Mouse (Mus musculus) cerebellum, adult 2 months (tissue): ENCODE data around the gene Cfap74. TPM values are rescaled to one million over a fixed set of nuclear protein-coding genes. Genes with fewer than 3 reads are reported as not detected.

ENCODE experiments used
- DNase-seq, 2 experiments: peaks; one replicate each; pipeline ENCODE4 v3.0.0; 2021
- H3K27ac ChIP-seq: fragments of 200-500 bp; 2 replicates; pipeline ENCODE4 v1.5.1; 2012; ENCODE audit warnings: low read length, control low read depth, inconsistent platforms; ENCODE audit not compliant: insufficient read depth
- H3K27me3 ChIP-seq: fragments of 200-500 bp; 2 replicates; pipeline ENCODE4 v1.6.1; 2012; ENCODE audit warnings: inconsistent platforms, mild to moderate bottlenecking, low read length, moderate library complexity; ENCODE audit not compliant: control insufficient read depth, insufficient read depth
- H3K4me1 ChIP-seq: fragments of 200-500 bp; 2 replicates; pipeline ENCODE4 v1.6.1; 2011; ENCODE audit warnings: low read length; ENCODE audit not compliant: control insufficient read depth, insufficient read depth
- H3K4me3 ChIP-seq: fragments of 200-500 bp; replicated peaks from 2 replicates; pipeline ENCODE3; 2011; ENCODE audit warnings: mild to moderate bottlenecking, low read depth, low read length, control low read depth; ENCODE audit not compliant: insufficient read depth
- CTCF ChIP-seq: fragments of 200-500 bp; IDR thresholded peaks from 2 replicates; pipeline ENCODE4 v1.5.1; 2011; ENCODE audit warnings: low read depth, mild to moderate bottlenecking, control low read depth, low read length, moderate library complexity, borderline replicate concordance; ENCODE audit not compliant: insufficient read depth
- POLR2A ChIP-seq: fragments of 200-500 bp; IDR thresholded peaks from 2 replicates; pipeline ENCODE4 v1.6.1; 2011; ENCODE audit warnings: low read length, control low read depth, borderline replicate concordance; ENCODE audit not compliant: insufficient read depth
- WGBS: fragments of 180-500 bp; shearing (Covaris S2); methylation state at CpG from one replicate; pipeline ENCODE4 v1.1.7; 2018; 5-methylcytosine and 5-hydroxymethylcytosine counted together
- polyA plus RNA-seq: library from polyadenylated mRNA; depleted of rRNA; stranded (reverse); fragments of >200 nt; gene quantifications from 2 replicates; pipeline ENCODE4 v1.2.3, GENCODE M21; 2012

The Cfap74 gene
- polyA plus RNA-seq, 1 experiment: 18.7 TPM

DNA sequence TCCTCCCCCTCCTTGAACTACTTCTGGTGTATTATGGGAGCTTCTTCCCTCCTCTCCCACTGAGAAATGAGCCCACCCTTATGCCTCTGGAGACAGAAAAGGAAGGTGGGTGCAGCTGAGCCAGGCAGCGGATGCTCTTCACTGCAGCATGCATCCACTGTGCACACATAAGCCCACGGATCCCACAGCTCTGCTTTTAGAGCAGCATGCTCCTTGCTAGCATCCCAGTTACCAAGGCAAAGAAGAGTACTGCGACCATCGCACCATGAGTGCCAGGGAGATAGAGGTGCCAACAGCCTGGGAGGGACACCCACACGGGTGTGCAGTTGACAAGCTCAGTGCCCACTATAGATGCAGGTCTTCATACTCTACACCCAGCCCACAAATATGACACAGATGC is 13.5 kb upstream of the Cfap74 start:
- no peak for DNase-seq
- peak overlapping the region; percentile 47 for H3K27ac ChIP-seq
- H3K4me3 ChIP-seq: peak overlapping the region; percentile 71
- 13% methylated on average over 5 of the region's 5 CpGs for WGBS
- H3K4me1 ChIP-seq: peaks cover 24% of the 10 kb centered on the region
- no peaks in the 10 kb centered on the region for H3K27me3 ChIP-seq
- TF ChIP-seq CTCF: no peak
- no peak for TF ChIP-seq POLR2A

DNA sequence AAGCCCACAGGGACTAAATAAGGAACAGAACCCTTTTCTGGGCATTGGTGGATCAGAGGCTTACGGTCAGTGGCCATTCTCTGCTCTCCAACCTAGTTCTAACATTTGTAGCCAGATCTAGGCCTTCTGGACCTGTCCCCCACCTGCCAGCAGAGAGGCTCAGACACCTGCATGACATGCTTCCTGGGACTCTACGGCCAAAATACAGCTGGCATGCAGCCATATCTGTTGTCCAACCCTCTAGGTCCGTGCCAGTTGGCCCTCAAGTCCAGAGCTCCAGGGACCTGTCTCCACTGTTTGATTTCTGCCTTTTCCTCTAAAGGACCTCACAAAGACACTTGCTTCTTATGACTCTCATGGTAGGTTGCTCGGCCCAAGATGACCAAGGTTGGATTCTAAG is 12.2 kb upstream of the Cfap74 start:
- WGBS: 6% methylated on average over 4 of the region's 4 CpGs
- peak; percentile 94 to 98 for DNase-seq
- Histone ChIP-seq H3K27ac (peak overlapping the region; percentile 85), H3K27me3 (no peaks in the 10 kb centered on the region), H3K4me3 (peak overlapping the region; percentile 79), H3K4me1 (peaks cover 22% of the 10 kb centered on the region)
- no peak for TF ChIP-seq CTCF
- peak; percentile 67; the same call in 1 of the 2 replicates for TF ChIP-seq POLR2A

DNA sequence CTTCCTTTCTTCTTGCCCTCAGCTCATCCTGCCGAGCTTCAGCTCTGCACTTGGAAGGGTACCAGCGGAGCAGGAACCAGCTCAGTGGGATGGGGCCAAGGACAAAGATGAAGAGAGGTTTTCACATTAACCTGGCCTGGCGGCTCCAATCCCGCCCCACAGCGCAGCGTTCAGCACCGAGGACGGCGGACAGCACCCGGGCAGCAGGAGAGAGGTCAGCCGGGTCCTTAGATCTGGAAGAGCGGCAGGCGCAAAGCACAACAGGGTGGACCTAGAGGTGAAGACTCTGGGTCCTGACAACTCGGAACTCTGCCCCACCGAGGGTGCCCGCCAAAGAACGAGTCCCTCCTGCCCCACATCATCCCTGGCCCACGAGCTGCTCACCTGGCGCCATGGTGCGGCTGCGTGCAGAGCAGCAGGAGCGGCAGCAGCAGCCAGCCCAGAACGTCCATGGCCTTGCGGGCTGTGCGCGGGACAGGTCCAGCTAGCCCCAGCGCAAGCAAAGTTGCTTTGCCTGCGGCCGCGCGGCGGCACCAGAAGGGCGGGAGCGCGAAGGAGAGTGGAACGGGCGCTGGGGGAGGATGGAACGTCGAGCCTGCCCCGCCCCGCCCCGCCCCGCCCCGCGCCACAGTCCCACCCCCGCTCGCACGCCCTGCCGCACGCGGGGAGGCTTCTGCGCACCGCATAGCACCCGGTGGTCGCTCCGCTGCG is 11.3 kb upstream of the Cfap74 start, which contains the start of gene Gabrd:
Gene Gabrd, minus strand, starts transcription at position 602 of the 711 bp plus-strand sequence.
- TF ChIP-seq CTCF (no peak), POLR2A (peak; percentile 88)
- 1% methylated on average over 50 of the region's 57 CpGs for WGBS
- peaks cover 25% of the 10 kb centered on the region; the same call in 1 of the 2 replicates for H3K4me1 ChIP-seq
- H3K4me3 ChIP-seq: peak within 1 kb of the TSS; percentile 79
- no peaks in the 10 kb centered on the region for H3K27me3 ChIP-seq
- H3K27ac ChIP-seq: peak within 1 kb of the TSS; percentile 85
- DNase-seq: peak; percentile 88 to 89

DNA sequence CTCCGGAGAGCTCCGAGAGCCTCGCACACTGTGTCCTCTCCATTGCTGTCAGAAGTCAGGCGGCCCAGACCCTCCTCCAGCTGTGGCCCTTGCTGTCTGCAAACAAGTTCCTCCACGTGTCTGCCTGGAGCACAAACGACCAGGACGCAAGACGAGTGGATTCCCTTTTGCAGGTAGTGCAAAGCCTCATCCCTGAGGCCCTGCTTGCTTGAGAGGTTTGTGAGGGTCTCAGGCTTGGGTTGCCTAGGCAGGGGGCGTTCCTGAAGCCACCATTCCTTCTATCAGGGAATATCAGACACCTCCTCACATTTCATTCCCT is 10.8 kb upstream of the Cfap74 start:
- TF ChIP-seq POLR2A: no peak
- TF ChIP-seq CTCF: no peak
- H3K4me3 ChIP-seq: peak overlapping the region; percentile 79
- no peaks in the 10 kb centered on the region for H3K27me3 ChIP-seq
- WGBS: 5% methylated on average over 9 of the region's 9 CpGs
- peaks cover 21% of the 10 kb centered on the region; the same call in 1 of the 2 replicates for H3K4me1 ChIP-seq
- no peak for DNase-seq
- H3K27ac ChIP-seq: peak overlapping the region; percentile 8; the same call in 1 of the 2 replicates

DNA sequence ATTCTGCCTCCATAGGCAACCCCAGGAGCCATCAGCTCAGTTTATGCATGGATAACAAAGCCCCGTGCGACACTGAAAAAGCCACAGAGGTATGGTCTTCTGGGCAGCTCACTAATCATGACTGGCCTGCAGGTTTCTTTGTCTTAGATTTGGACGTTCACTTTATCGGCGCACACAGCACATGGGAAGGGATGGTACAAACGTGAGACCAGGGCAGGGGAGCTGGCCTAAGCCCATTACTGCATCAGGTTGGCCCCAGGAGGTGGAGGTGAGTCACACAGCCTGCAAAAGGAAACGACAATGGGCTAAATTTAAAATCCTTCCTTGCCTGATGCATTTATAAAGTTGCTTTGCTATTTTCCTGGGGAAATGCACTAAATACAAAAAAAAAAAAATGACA is 7.9 kb upstream of the Cfap74 start:
- DNase-seq: peak; percentile 82 to 92
- Histone ChIP-seq H3K27ac (peak overlapping the region; percentile 77), H3K4me3 (peak overlapping the region; percentile 7), H3K4me1 (peaks cover 13% of the 10 kb centered on the region; the same call in 1 of the 2 replicates), H3K27me3 (no peaks in the 10 kb centered on the region)
- WGBS: 11% methylated on average over 7 of the region's 7 CpGs
- TF ChIP-seq POLR2A: no peak
- TF ChIP-seq CTCF: no peak

DNA sequence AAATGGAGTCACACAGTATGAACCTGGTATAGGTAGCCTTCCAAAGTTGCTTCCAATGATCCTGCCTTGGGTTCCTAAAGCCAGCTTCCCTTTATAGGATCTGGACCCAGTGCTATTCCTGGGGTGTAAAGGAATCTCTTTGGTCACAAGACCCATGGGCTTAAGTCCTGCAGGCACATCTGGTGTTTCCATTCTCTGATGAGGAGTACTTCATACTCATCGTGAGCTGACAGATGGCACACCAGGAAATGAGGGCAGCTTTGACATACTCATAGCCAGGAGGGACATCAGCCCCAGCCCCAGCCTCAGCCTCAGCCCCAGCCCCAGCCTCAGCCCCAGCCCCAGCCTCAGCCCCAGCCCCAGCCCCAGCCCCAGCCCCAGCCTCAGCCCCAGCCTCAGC is 6.5 kb upstream of the Cfap74 start:
- TF ChIP-seq POLR2A (no peak), CTCF (no peak)
- peak overlapping the region; percentile 61; the same call in 1 of the 2 replicates for H3K27ac ChIP-seq
- no peak for DNase-seq
- H3K4me3 ChIP-seq: no peak overlapping the region
- no peaks in the 10 kb centered on the region for H3K27me3 ChIP-seq
- 10% methylated on average over 1 of the region's 1 CpGs for WGBS
- H3K4me1 ChIP-seq: peaks cover 13% of the 10 kb centered on the region; the same call in 1 of the 2 replicates

DNA sequence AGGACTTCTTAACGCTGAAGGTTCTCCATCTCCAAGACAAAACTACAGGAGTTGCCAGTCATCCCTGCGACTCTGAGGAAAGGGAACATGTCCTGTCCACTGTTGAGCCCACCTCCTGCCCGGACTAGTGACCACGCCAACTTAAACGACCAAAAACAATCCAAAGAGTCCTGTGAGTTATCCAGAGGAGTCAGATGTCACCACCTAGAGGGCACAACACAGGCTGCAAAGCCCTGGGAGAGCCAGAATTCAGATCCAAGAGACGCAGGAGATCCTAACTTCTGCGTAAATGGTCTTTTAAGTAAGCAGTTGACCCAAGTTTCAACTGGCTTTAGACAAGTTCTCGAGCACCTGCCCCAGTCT is 314 bp upstream of the Cfap74 start:
- H3K4me3 ChIP-seq: peak overlapping the region; percentile 64
- H3K27ac ChIP-seq: 0 out of 2 replicates have a peak overlapping the region, but pooled peaks have one; percentile 17
- TF ChIP-seq CTCF: peak; percentile 44; the same call in 1 of the 2 replicates
- no peak for TF ChIP-seq POLR2A
- no peaks in the 10 kb centered on the region for H3K27me3 ChIP-seq
- 2% methylated on average over 8 of the region's 8 CpGs for WGBS
- DNase-seq: no peak
- H3K4me1 ChIP-seq: peaks cover 6% of the 10 kb centered on the region; the same call in 1 of the 2 replicates

DNA sequence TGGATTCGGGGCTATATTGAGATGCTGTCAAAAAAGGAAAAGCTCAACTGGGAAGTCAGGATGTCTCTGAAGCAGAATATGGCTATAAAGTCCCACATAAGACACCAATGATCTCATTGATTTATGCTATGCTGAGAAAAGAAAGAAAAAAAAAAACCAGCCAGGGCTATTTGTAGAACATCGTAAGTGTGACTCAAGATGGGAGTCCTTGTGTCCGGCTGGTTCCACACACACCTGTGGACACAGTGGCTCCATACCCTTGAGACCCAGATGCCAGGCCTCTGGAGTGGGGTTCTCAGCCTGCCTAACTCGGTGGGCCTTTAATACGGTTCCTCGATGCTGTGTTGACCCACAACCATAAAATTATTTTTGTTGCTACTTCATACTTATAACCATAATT is 3.1 kb downstream of the Cfap74 start:
- whole genome bisulfite sequencing: 95% methylated on average over 6 of the region's 6 CpGs
- no peak overlapping the region for H3K4me3 ChIP-seq
- no peak overlapping the region for H3K27ac ChIP-seq
- DNase-seq: no peak
- no peaks in the 10 kb centered on the region for H3K27me3 ChIP-seq
- TF ChIP-seq CTCF: no peak
- peaks cover 6% of the 10 kb centered on the region; the same call in 1 of the 2 replicates for H3K4me1 ChIP-seq
